Mouse (Mus musculus) E14TG2a.4 (cell line): ENCODE data around the gene Tbc1d17.

Experiments used
- CTCF ChIP-seq: conservative IDR thresholded peaks from 2 replicates; pipeline ENCODE4 v1.5.1; 2014; ENCODE audit warnings: low read length
- NANOG ChIP-seq: IDR thresholded peaks from 2 replicates; pipeline ENCODE4 v1.6.1; 2014; ENCODE audit warnings: borderline replicate concordance, low read length, mixed read lengths
- POU5F1 ChIP-seq: IDR thresholded peaks from 2 replicates; pipeline ENCODE4 v1.6.1; 2014; ENCODE audit warnings: low read length, borderline replicate concordance

DNA sequence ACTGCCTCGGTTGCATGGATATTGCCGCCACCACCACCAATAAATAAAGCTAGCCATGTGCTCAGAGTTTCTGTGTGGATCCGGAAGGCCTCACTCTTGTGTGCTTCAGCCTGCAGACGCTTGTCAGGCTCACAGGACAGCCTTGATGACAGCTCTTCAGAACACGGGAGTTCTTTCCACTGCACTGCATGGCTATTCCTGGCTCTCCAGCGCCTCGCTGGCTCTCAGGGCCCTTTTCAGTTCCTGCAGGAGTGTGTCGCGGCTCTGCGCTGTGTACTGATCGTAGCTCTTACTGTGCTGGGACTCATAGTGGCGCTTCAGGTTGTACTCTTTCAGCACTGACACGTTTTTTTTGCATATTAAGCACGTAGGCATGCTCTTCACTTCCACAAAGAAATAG lies 29.0 kb upstream of the Tbc1d17 start:
- no peak for TF ChIP-seq CTCF
- no peak for TF ChIP-seq POU5F1
- no peak for TF ChIP-seq NANOG
